Mouse (Mus musculus): ENCODE measurements around the gene Sh3bp4.

DNA sequence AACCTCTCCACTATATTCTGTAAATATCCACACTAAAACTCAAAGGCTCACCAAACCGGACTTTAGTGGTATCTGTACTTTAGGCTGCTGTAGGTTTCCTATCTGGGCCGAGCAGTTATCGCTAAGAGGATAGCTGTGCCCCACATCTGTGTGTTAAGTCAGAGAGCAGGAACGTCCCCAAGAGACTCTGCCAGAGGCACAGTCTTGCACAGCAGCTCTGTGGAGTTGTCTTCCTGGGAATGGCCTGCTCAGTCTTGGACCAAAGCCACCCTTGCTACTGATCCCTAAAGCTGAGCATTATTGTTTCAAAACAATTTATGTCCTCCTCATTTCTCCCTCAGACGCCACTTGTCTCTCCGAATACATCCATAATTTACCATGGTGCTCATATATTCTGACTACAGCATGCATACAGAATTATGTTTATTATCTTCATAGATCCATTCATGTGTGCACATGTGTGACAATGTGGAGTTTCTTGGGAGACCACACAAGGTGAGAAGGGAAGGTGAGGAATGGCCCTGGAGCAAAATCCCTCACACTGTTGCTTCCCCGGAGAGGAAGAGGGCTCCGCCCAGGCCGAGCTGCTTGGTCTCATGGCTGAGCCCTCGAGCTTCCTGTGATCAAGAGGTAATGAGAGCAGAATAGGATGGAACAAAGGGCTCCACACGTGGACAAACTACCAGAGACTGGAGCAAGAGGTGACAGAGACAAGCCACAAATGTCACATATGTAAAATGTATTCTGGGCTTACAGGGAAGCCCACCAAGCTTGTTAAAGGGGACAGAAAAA, 40.9 kb upstream of the Sh3bp4 start:
- TF ChIP-seq CTCF (IDR thresholded peaks at IDR 0.05; ENCODE audit: control insufficient read depth, insufficient read depth, low read length) (no peak), POLR2A (IDR thresholded peaks at IDR 0.05; ENCODE audit: borderline replicate concordance, control insufficient read depth, low read depth, low read length) (no peak)

All from bone marrow, adult 2 months (tissue).